Mouse (Mus musculus) urinary bladder, postnatal 36 days (tissue): Measurements from ENCODE around the gene Olfr1469.
"Not testable (repeated sequence)": the region's sequence is repeated elsewhere in the genome, so short reads cannot be mapped to it uniquely, and the experiment has no call there.

Source experiments
- DNase-seq, 2 experiments: peaks; one replicate each; pipeline ENCODE4 v3.0.0; 2022; ENCODE audit warnings: low spot score in 2 of 2, mixed read lengths in 1 of 2

Olfr1469 gene

GRCm38 (mm10) chr19:13407549-13407948 is at the start of gene Olfr1469:
TSS of gene Olfr1469 (plus strand) at chr19:13407849.
- no peak for DNase-seq

GRCm38 (mm10) chr19:13361936-13362335 is 45.7 kb upstream of the Olfr1469 start, which contains the start of gene Olfr1467:
TSS of gene Olfr1467 (plus strand) at chr19:13362236.
- no peak for DNase-seq

DNA sequence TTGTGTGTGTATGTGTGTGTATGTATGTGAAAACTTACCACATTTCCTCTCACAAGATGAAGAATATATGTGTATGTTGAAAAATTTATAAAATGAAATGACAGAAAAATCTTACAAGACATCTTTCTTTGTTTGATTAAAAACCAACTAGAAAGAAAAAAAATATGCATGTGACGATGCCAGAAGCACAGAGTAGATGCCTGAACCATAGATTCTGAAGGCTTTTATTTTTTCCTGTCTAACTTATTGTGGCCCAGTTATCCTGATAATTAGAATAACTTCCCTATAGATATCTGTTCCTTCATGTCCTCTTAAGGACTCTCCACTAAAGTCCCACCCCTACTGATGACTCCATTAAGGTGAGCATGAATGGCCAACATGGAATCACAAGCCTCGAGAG is 35.5 kb downstream of the Olfr1469 start, which contains the start of gene Olfr1471:
Gene Olfr1471, plus strand, starts transcription at position 301 of the 400 bp plus-strand sequence.
- DNase-seq = not testable (repeated sequence)

DNA sequence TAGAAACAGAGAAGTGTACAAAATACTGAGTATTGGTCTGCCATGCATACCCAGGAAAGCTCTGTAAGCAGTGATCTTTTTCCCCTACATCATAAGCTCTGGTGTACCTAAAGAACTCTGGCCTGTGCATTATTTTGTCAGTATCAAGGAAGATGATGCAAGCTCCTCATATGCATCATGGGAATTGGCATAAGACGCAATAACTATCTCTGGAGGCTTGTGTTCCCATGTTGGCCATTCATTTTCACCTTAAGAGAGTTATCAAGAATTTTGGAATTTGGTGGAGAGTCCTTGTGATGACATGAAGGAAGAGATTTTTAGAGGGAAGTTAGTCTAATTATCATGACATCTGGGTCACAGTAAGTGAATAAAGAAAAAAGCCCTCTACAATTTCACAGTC is 48.3 kb downstream of the Olfr1469 start, which contains the start of gene Olfr1472:
Gene Olfr1472, minus strand, starts transcription at position 101 of the 400 bp plus-strand sequence.
- no peak for DNase-seq
